Mouse (Mus musculus) cerebellum, adult 2 months (tissue): ENCODE measurements around the gene Timm17b.

Source experiments
- CTCF ChIP-seq: fragments of 200-500 bp; IDR thresholded peaks from 2 replicates; pipeline ENCODE4 v1.5.1; 2011; ENCODE audit warnings: low read depth, mild to moderate bottlenecking, control low read depth, low read length, moderate library complexity, borderline replicate concordance; ENCODE audit not compliant: insufficient read depth
- POLR2A ChIP-seq: fragments of 200-500 bp; IDR thresholded peaks from 2 replicates; pipeline ENCODE4 v1.6.1; 2011; ENCODE audit warnings: low read length, control low read depth, borderline replicate concordance; ENCODE audit not compliant: insufficient read depth

- TF ChIP-seq CTCF: no peak
- no peak for TF ChIP-seq POLR2A
Observed at GRCm38 (mm10) chrX:7859191-7859753, 39.9 kb upstream of the Timm17b start.
